Mouse (Mus musculus): ENCODE data around the gene Gm21988. TPM values are rescaled to one million over a fixed set of nuclear protein-coding genes. Genes with fewer than 3 reads are reported as not detected.

The Gm21988 gene
- polyA plus RNA-seq, 1 experiment from 2014 or later: 6.5 TPM

DNA sequence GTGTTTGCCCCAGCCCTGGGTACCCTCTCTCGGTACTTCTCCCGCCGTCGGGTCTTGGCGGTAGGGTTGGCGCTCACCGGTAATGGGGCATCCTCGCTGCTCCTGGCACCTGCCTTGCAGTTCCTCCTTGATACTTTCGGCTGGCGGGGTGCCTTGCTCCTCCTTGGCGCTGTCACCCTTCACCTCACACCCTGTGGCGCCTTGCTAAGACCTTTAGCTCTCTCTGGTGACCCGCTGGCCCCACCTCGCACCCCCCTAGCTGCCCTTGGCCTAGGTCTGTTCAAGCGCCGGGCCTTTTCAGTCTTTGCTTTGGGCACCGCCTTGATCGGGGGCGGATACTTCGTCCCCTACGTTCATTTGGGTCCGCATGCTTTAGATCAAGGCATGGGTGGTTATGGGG, 24.3 kb downstream of the Gm21988 start:
- H3K9ac ChIP-seq: no peak overlapping the region
- H3K4me3 ChIP-seq (replicated peaks): peak overlapping the region; percentile 39
- peaks cover 14% of the 10 kb centered on the region; the same call in 1 of the 2 replicates for H3K36me3 ChIP-seq
- DNase-seq (no peak), ATAC-seq (ENCODE audit: low read depth) (no peak)
- peaks cover 42% of the 10 kb centered on the region for H3K4me1 ChIP-seq (replicated peaks)
- H3K4me2 ChIP-seq: no peak overlapping the region
- 23% methylated on average over 22 of the region's 22 CpGs for WGBS (ENCODE audit: insufficient replicate concordance)
- no peak overlapping the region for H3K27ac ChIP-seq
- H3K27me3 ChIP-seq: peaks cover 68% of the 10 kb centered on the region
- no peaks in the 10 kb centered on the region for H3K9me3 ChIP-seq (replicated peaks)

DNA sequence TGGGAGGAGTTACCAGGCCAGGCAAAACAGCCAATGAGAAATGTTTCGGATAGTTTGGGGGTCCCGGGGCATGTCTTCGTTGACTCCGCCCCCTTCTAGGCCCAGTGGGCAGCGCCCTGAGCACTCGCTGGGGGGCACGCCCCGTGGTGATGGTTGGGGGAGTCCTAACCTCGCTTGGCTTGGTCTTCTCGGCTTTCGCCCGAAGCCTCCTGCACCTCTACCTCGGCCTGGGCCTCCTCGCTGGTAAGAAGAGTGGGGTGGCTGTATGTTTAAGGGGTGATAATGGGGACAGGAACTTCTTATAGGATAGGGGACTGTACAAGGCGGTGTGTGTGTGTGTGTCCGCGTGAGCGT, 24.8 kb downstream of the Gm21988 start:
- Histone ChIP-seq H3K27me3 (peaks cover 68% of the 10 kb centered on the region), H3K4me2 (peak overlapping the region; percentile 56), H3K9me3 (replicated peaks) (no peaks in the 10 kb centered on the region), H3K4me1 (replicated peaks) (peaks cover 37% of the 10 kb centered on the region), H3K27ac (no peak overlapping the region), H3K9ac (no peak overlapping the region), H3K4me3 (replicated peaks) (peak overlapping the region; percentile 39), H3K36me3 (peaks cover 14% of the 10 kb centered on the region; the same call in 1 of the 2 replicates)
- WGBS (ENCODE audit: insufficient replicate concordance): 13% methylated on average over 18 of the region's 18 CpGs
- DNase-seq (no peak), ATAC-seq (ENCODE audit: low read depth) (no peak)

DNA sequence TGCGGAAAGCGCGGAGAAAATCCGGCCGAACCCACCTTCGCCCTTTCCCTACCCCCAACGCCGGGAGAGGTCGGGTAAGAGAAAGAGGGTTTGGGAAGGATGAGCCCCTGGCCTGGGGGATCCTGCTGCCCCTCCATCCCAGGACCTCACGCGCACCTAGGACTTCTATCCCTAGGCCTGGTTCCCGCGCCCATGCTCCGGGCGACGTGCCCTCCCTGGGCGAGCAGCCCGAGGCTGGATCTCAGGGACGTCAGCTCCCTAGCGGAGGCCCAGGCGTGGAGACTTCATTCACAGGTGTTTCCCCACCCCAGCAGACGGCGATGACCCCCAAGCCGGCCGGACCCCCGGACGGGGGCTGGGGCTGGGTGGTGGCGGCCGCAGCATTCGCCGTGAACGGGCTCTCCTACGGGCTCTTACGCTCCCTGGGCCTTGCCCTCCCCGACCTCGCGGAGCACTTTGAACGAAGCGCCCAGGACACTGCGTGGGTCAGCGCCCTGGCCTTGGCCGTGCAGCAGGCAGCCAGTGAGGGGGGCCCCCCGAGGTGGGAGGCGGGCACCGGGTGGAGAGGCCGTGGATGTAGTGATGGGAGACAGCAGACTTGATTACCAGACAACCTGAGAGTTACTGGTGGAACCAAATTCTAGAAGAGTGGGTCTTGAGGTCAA, 25.3 kb downstream of the Gm21988 start:
- Histone ChIP-seq H3K9me3 (replicated peaks) (no peaks in the 10 kb centered on the region), H3K27me3 (peaks cover 68% of the 10 kb centered on the region), H3K4me1 (replicated peaks) (peaks cover 32% of the 10 kb centered on the region), H3K36me3 (peaks cover 14% of the 10 kb centered on the region; the same call in 1 of the 2 replicates), H3K4me3 (replicated peaks) (peak overlapping the region; percentile 39), H3K9ac (peak overlapping the region; percentile 1; the same call in 1 of the 2 replicates), H3K4me2 (peak overlapping the region; percentile 56), H3K27ac (no peak overlapping the region)
- ATAC-seq (ENCODE audit: low read depth) (peak; percentile 27; the same call in 1 of the 2 replicates), DNase-seq (no peak)
- 4% methylated on average over 46 of the region's 46 CpGs for WGBS (ENCODE audit: insufficient replicate concordance)

DNA sequence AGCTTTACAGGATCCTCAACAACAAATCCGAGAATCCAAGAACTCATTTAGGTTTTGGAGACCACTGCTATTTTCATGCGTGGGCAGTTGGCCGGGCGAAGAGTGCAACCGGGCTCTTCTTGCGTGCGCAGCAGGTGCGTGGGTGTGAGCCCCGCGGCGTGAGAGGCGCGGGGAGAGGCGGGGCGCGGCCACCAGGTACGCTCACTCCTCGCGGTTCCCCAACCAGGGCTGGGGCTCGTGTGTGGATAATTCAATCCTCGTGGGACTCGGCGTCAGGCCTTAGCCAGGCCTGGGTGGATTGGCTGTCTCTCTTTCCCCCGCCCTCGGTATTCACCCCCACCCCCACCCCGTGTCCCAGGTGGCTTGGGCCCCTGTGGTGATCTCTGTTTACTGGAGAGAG, 25.9 kb downstream of the Gm21988 start:
- Histone ChIP-seq H3K9ac (0 out of 2 replicates have a peak overlapping the region, but pooled peaks have one; percentile 1), H3K4me1 (replicated peaks) (peaks cover 26% of the 10 kb centered on the region), H3K27me3 (peaks cover 68% of the 10 kb centered on the region), H3K4me2 (peak overlapping the region; percentile 56), H3K4me3 (replicated peaks) (peak overlapping the region; percentile 39), H3K27ac (no peak overlapping the region), H3K9me3 (replicated peaks) (no peaks in the 10 kb centered on the region), H3K36me3 (peaks cover 14% of the 10 kb centered on the region; the same call in 1 of the 2 replicates)
- no peak for DNase-seq
- 9% methylated on average over 26 of the region's 26 CpGs for WGBS (ENCODE audit: insufficient replicate concordance)
- ATAC-seq (ENCODE audit: low read depth): no peak

DNA sequence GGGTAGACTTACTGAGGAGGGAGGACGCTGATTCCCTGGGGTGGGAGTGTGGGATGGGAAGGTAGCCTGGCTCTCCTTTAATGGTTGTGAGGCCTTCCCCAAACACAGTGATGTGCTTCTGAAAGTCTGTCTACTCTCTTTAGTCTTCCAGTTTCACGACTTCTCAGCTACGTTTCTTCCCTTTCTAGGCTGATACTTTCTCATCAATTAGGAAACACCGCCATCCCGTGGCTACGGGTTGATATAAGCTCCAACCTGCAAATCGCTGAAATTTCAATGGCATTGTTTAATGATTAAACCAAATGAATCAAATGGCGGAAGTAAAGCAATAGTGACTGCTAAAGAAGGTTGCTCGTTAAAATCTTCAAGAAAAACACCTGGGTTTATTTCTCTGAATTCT, 26.7 kb downstream of the Gm21988 start:
- H3K27ac ChIP-seq: no peak overlapping the region
- DNase-seq: no peak
- no peak overlapping the region for H3K4me2 ChIP-seq
- peaks cover 13% of the 10 kb centered on the region; the same call in 1 of the 2 replicates for H3K36me3 ChIP-seq
- 12% methylated on average over 9 of the region's 9 CpGs for WGBS (ENCODE audit: insufficient replicate concordance)
- ATAC-seq (ENCODE audit: low read depth): no peak
- no peak overlapping the region for H3K4me3 ChIP-seq (replicated peaks)
- H3K27me3 ChIP-seq: peaks cover 68% of the 10 kb centered on the region
- no peaks in the 10 kb centered on the region for H3K9me3 ChIP-seq (replicated peaks)
- peaks cover 19% of the 10 kb centered on the region for H3K4me1 ChIP-seq (replicated peaks)
- H3K9ac ChIP-seq: no peak overlapping the region

DNA sequence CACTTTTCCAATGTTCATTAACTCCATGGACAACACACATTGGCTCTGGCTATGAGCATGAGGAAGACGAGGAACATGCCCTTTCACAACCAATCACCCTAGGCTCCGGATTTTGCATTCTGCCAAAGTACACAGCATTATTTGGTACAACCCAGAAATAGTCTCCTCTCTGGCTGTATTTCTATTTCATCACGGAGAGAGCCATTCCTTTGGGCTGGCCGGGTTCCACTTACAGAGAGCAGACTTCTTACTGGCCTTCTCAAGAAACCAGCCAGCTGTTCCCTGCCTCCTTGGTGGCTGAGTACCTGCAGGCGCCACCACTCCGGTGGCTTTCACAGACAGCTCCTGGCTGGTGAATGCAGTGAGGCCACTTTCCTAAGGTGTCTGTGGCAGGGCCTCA, 27.2 kb downstream of the Gm21988 start, which contains the start of gene Slc16a11:
Slc16a11 (plus strand) TSS at position 330 of the 400 bp plus-strand sequence.
- ATAC-seq (ENCODE audit: low read depth): no peak
- H3K9ac ChIP-seq: no peak within 1 kb of the TSS
- 57% methylated on average over 6 of the region's 6 CpGs for WGBS (ENCODE audit: insufficient replicate concordance)

DNA sequence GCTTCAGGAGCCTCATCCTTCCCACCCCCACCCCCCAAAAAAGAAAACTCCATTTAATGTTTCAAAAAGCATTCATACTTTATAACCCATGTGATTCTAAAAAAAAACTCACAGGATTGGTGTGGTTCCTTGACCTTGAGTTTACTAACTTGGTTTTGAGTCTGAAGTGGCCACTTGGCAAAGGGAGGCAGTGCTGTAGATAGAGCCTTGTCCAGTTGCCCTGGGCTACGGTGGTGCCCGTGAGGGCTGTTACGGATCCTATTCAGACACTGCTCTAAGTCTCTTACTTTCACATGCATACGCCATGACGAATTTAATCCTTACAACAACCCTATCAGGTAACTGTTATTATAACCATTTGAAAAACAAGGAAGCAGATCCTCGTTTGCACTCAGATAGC, 27.7 kb downstream of the Gm21988 start:
- Histone ChIP-seq H3K27me3 (peaks cover 63% of the 10 kb centered on the region), H3K9me3 (replicated peaks) (no peaks in the 10 kb centered on the region), H3K4me3 (replicated peaks) (no peak overlapping the region), H3K27ac (no peak overlapping the region), H3K4me1 (replicated peaks) (peaks cover 19% of the 10 kb centered on the region), H3K4me2 (no peak overlapping the region), H3K36me3 (peaks cover 4% of the 10 kb centered on the region; the same call in 1 of the 2 replicates), H3K9ac (no peak overlapping the region)
- WGBS (ENCODE audit: insufficient replicate concordance): 79% methylated on average over 6 of the region's 6 CpGs
- ATAC-seq (ENCODE audit: low read depth): no peak
- no peak for DNase-seq

More for the DNA sequence above, 27.2 kb downstream of the Gm21988 start, which contains the start of gene Slc16a11:
- DNase-seq: no peak
- Histone ChIP-seq H3K27me3 (peaks cover 68% of the 10 kb centered on the region), H3K4me1 (replicated peaks) (peaks cover 19% of the 10 kb centered on the region), H3K27ac (no peak within 1 kb of the TSS), H3K36me3 (peaks cover 9% of the 10 kb centered on the region; the same call in 1 of the 2 replicates), H3K4me3 (replicated peaks) (peak within 1 kb of the TSS; percentile 39; the same call in 1 of the 2 replicates), H3K9me3 (replicated peaks) (no peaks in the 10 kb centered on the region), H3K4me2 (peak within 1 kb of the TSS; percentile 56)

DNA sequence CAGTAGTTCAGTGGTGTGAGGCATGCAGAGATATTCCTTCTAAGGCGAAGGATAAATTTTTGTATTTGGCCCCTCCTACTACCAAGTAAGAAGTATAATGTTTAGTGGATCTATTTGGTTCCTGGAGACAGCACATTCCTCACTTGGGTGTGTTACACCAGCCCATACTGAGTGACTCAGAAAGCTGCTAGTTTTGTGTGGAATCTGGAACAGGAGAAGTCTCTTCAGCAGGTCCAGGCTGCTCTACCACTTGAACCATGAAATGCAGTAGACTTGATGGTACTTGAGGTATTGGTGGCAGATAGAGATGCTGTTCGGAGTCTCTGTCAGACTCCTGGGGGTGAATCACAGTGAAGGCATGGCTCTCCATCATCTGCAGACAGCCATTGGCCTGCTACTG, 28.9 kb downstream of the Gm21988 start:
- ATAC-seq (ENCODE audit: low read depth): no peak
- H3K27me3 ChIP-seq: peaks cover 50% of the 10 kb centered on the region
- H3K36me3 ChIP-seq: no peaks in the 10 kb centered on the region
- WGBS (ENCODE audit: insufficient replicate concordance): 78% methylated on average over 2 of the region's 2 CpGs
- no peak overlapping the region for H3K4me2 ChIP-seq
- no peak overlapping the region for H3K4me3 ChIP-seq (replicated peaks)
- H3K9me3 ChIP-seq (replicated peaks): no peaks in the 10 kb centered on the region
- no peak overlapping the region for H3K9ac ChIP-seq
- DNase-seq: no peak
- H3K27ac ChIP-seq: no peak overlapping the region
- H3K4me1 ChIP-seq (replicated peaks): peaks cover 19% of the 10 kb centered on the region

DNA sequence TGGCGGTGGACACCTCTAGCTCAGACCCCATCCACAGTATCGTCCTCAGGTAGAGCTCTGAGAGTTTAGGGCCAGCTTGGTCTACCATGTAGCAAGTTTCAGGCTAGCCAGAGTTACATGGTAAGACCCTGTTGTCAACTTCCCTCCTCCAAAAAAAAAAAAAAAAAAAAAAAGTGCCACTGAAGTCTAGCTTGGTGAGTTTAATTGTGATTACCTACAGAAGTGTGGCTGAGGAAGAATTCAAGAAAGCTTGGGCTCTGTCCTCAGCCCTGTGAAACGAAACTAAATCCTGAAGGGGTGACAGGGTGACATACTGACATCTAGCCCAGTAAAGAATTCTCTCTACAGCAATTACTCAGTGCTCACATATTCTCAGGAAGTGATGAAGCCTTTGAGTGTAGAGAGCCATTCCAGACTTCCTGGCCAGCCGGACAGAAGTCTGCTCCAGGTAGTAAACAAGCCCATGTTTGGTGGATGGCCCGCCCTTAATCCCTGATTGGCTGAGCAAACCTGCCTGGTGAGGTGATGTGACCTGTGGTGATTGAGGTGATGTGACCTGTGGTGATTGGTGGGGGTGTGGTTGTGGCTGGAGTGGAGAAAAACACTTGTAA, 30.7 kb downstream of the Gm21988 start:
- Histone ChIP-seq H3K9ac (no peak overlapping the region), H3K9me3 (replicated peaks) (no peaks in the 10 kb centered on the region), H3K36me3 (no peaks in the 10 kb centered on the region), H3K27ac (no peak overlapping the region), H3K4me1 (replicated peaks) (peaks cover 3% of the 10 kb centered on the region), H3K4me3 (replicated peaks) (no peak overlapping the region), H3K4me2 (no peak overlapping the region), H3K27me3 (peaks cover 33% of the 10 kb centered on the region)
- ATAC-seq (ENCODE audit: low read depth) (no peak), DNase-seq (no peak)
- 56% methylated on average over 5 of the region's 5 CpGs for WGBS (ENCODE audit: insufficient replicate concordance)

DNA sequence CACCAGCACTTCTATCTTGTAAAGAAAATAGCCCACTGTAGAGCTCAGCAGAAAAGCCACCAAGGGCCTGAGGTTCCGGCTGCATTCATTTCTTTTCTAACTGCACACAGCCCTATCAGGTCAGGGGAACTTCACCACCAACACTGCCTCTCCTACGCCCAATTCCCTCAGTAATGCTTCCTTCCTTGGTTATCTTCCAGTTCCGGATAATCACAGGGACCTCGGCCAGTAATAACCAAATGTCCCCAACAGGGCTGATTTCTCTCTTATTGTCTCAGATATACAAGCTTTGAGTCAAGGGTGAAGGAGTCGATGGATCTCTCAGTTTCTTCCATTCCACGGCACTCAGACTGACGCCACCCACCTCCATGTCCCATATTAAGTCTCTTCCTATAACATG, 32.3 kb downstream of the Gm21988 start:
- Histone ChIP-seq H3K4me2 (no peak overlapping the region), H3K27ac (no peak overlapping the region), H3K4me3 (replicated peaks) (no peak overlapping the region), H3K9ac (no peak overlapping the region), H3K36me3 (no peaks in the 10 kb centered on the region), H3K9me3 (replicated peaks) (no peaks in the 10 kb centered on the region), H3K4me1 (replicated peaks) (no peaks in the 10 kb centered on the region), H3K27me3 (peaks cover 17% of the 10 kb centered on the region)
- no peak for ATAC-seq (ENCODE audit: low read depth)
- WGBS (ENCODE audit: insufficient replicate concordance): 57% methylated on average over 7 of the region's 7 CpGs
- no peak for DNase-seq

DNA sequence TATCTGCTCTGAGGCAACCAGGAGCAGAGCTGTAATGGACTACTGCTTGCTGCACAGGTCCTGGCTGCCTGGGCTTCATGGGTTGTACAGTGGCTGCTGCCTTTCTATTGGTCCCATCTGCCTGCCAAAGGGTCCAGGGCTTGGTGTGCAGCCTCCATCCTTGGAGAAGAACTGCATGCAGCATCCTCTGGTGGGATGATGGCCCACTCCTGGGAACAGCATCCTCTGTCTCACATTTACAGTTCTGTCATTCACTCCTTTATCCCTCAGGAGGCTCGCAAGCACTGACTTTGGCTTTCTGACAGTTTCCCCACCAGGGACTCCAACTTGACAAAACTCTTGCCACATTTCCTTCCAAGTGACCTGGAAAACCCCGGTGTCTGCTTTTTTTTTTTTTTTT, 32.8 kb downstream of the Gm21988 start:
- H3K27ac ChIP-seq: no peak overlapping the region
- no peaks in the 10 kb centered on the region for H3K9me3 ChIP-seq (replicated peaks)
- WGBS (ENCODE audit: insufficient replicate concordance): 52% methylated on average over 2 of the region's 2 CpGs
- H3K9ac ChIP-seq: no peak overlapping the region
- ATAC-seq (ENCODE audit: low read depth): no peak
- no peak for DNase-seq
- H3K4me3 ChIP-seq (replicated peaks): no peak overlapping the region
- H3K4me2 ChIP-seq: no peak overlapping the region
- H3K27me3 ChIP-seq: peaks cover 12% of the 10 kb centered on the region; the same call in 1 of the 2 replicates
- H3K36me3 ChIP-seq: no peaks in the 10 kb centered on the region
- H3K4me1 ChIP-seq (replicated peaks): no peaks in the 10 kb centered on the region

Data from liver, embryonic 13.5 days (tissue).